Mouse (Mus musculus): ENCODE results near the gene Kmt2e.

DNA sequence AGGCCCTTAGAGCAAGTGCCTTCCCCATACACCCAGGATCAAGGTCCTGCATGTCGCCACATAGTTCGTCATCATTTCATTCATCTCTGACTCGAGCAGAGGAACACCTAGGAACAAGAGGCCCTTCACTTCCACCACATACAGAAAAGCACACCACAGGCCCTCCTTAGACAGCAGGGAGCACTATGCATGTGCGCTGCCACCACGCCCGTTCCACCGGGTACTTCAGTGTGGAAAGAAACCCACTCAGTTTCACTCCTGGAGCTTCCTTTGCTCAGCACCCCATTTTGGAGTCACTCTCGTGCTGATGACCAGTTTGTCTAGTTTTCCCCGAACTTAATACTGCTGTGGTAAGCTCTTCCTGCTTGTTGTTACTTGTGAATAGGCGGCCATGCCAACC lies 80.8 kb downstream of the Kmt2e start:
- TF ChIP-seq POLR2A (IDR thresholded peaks at IDR 0.05; ENCODE audit: low read depth, low read length) (no peak), MAX (IDR thresholded peaks at IDR 0.05; ENCODE audit: low read length) (no peak), EP300 (IDR thresholded peaks at IDR 0.05; ENCODE audit: low read length) (no peak)

All from CH12.LX (cell line).